Mouse (Mus musculus): ENCODE measurements around the gene Lix1l.

The Lix1l gene

GRCm38 (mm10) chr3:96600639-96601250 lies at the start of gene Lix1l:
Gene Lix1l (plus strand): TSS chr3:96601149.
- DNase-seq, result peak; percentile 90

- DNase-seq, result no peak
Measured at GRCm38 (mm10) chr3:96551203-96551602, 49.7 kb upstream of the Lix1l start.

- DNase-seq, result no peak
Measured at GRCm38 (mm10) chr3:96551890-96552289, 49.1 kb upstream of the Lix1l start.

GRCm38 (mm10) chr3:96553601-96554000 lies 47.3 kb upstream of the Lix1l start:
- DNase-seq, result no peak

GRCm38 (mm10) chr3:96554251-96554650 lies 46.7 kb upstream of the Lix1l start:
- no peak for DNase-seq

GRCm38 (mm10) chr3:96555041-96555596 lies 45.8 kb upstream of the Lix1l start:
- DNase-seq, result no peak

- DNase-seq, result no peak
Measured at GRCm38 (mm10) chr3:96555999-96556614, 44.8 kb upstream of the Lix1l start.

- DNase-seq, result no peak
Measured at GRCm38 (mm10) chr3:96556651-96557635, 44.0 kb upstream of the Lix1l start.

- peak; percentile 82 for DNase-seq
Measured at GRCm38 (mm10) chr3:96557694-96558093, 43.3 kb upstream of the Lix1l start, which contains the start of gene Txnip. Gene Txnip (plus strand): TSS chr3:96557957.

GRCm38 (mm10) chr3:96558159-96558558 lies 42.8 kb upstream of the Lix1l start:
- DNase-seq, result no peak

GRCm38 (mm10) chr3:96558668-96559196 lies 42.2 kb upstream of the Lix1l start:
- DNase-seq, result no peak

- DNase-seq, result no peak
Measured at GRCm38 (mm10) chr3:96559398-96559910, 41.5 kb upstream of the Lix1l start.

GRCm38 (mm10) chr3:96559911-96560850 lies 40.8 kb upstream of the Lix1l start:
- no peak for DNase-seq

- DNase-seq, result no peak
Measured at GRCm38 (mm10) chr3:96560881-96561668, 39.9 kb upstream of the Lix1l start.

- no peak for DNase-seq
Measured at GRCm38 (mm10) chr3:96561946-96562681, 38.8 kb upstream of the Lix1l start.

GRCm38 (mm10) chr3:96563267-96563666 lies 37.7 kb upstream of the Lix1l start:
- DNase-seq, result no peak

GRCm38 (mm10) chr3:96563911-96564632 lies 36.9 kb upstream of the Lix1l start:
- no peak for DNase-seq

- DNase-seq, result no peak
Measured at GRCm38 (mm10) chr3:96564633-96565032, 36.3 kb upstream of the Lix1l start.

GRCm38 (mm10) chr3:96565105-96565504 lies 35.8 kb upstream of the Lix1l start:
- no peak for DNase-seq
